Mouse (Mus musculus) CD4-positive helper T cell, adult 2 months (primary cell): Measurements from ENCODE around the gene Brip1.
A peak's percentile ranks its signal among the peaks of the same experiment; 100 is the strongest.
"Not testable (repeated sequence)": the region's sequence is repeated elsewhere in the genome, so short reads cannot be mapped to it uniquely, and the experiment has no call there.

ENCODE experiments used
- DNase-seq: peaks from one replicate; pipeline ENCODE4 v3.0.0-alpha.2; 2012; ENCODE audit warnings: low read depth, missing footprints, low spot score

Gene Brip1

DNA sequence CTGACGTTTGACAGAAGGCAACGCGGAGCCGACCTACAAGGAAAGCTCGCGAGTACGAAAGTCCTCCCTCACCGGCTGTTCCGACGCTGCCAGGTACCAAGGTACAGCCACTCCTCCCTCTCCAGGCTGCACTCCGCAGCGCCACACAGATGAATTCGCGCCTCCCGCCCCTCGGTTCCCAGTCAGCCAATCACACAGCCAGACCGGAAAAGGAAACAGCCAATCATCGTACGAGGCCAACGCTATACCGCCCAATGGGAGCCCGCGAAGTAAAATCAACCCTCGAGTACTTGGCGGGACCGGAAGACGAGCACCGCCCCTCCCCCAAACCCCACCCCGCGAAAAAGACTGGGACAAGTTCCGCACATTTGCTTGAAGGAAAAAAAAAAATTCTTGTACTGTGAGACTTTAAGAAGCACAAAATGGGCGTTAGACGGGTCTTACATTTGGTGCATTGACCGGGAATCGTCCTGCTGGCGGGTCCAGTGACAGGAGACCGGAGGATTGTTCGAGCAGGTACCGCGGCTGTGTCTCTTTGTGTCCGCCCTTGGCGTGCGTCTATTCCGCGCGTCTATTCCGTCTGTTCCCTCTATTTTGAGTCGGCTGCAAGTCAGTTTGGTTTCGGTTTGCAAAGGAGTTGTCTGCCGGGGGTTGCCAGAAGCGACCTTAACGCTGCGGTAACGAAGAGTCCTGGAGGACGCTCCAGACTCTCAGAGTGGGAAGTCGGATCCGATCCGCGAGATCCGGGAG lies at the start of gene Brip1:
TSS of gene Brip1 (minus strand) at position 157 of the 750 bp plus-strand sequence.
- peak; percentile 97 for DNase-seq

DNA sequence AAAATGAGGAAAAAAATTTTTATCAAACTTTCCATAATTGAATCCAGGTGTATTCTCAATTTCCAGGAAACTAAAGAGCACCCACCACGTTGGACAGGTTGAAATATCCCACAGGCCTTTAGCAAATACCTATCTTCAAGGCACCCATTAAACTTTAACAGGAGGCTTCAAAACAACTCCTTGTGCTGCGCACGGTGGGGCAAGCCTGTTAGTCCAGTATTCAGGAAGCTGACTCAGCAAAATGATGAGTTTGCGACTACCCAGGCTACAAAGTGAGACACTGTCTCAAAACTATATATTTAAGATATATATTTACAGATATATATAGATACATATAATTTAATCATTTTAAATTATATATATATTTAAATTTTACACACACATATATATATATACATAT lies 31.5 kb upstream of the Brip1 start:
- no peak for DNase-seq

DNA sequence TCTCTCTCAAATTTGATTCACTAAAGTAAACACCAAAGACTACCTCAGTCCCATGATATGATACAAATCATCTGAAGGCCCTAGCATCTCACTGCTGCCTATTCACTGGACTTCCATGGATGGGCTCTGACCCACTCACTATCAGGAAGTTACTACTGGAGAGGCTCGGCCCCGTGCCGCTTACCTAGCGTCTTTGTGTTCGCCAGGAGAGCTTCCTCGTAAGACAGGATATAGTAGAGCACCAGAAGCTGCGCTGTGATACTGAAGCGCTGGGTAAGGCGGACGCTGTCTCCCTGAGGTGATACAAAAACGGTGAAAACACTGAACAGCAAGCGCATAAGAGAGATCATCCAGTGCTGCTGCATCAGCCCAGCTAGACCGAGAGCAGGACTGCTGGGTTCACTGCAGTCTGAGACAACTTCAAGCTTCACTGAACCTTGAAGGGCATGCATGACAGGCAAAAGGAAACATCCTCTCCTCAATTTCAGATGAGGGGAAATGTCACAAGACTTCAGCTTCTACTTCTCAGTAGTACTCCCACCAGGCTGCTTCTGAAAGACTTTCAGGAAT lies 30.9 kb upstream of the Brip1 start:
- DNase-seq, result no peak

DNA sequence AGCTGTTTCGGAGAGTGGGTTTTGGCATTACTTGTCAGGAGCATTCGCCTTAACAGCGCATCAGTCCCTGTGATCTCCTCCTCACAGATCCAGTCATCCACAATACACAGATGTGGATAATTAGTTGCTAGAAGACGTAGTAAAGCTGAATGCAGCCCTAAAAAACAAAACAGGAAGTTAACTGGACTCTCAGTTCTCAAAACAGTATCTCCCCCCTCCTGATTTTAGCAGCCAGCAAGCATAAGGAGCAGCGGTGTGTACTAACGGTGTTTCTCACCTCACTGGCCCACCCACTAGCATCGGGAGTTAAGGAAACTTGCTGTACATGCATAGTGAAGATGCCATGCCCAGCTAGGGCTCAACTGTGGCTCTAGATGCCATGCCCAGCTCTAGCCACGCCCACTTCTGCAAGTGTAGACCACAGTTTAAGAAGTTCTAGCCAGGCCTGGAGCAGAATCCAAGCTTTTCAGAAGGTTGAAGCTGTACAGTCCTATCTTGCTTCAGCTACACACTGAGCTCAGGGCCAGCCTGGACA lies 25.7 kb upstream of the Brip1 start:
- no peak for DNase-seq

DNA sequence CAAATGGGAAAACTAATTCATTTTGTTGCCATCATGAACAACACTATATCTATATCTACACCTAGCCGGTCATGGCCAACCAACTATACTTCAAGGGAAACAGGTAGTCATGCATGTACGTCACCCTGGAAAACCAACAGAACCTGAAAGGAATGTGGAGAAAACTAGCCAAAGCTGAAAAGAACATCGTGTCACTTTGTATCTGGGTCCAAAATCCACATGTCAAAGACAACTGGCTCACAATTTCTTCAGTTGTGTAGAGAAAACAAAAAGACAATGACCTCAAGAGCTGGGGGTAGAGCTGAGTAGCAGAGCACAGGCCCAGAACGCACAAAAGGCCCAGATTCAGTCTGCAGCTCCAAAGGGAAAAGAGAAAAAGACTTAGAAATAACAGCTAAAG lies 24.8 kb upstream of the Brip1 start:
- DNase-seq, result no peak

DNA sequence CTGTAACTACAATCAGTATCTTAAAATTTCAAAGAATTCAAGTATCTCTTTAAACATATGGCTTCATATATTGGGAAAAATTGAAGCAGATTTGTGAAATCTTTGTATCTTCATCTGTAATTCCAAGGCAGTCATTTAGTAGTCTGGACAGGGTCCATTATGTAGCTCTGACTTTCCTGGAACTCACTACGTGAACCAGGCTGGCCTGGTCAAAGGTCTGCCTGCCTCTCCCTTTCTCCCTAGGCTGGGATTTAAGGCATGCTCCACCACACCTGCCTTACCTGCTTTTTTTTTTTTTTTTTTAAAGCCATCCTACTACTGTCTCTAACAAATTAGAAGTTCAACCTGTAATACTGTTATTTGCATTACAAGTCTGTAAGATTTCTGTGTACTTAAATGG lies 10.8 kb upstream of the Brip1 start:
- DNase-seq, result no peak

DNA sequence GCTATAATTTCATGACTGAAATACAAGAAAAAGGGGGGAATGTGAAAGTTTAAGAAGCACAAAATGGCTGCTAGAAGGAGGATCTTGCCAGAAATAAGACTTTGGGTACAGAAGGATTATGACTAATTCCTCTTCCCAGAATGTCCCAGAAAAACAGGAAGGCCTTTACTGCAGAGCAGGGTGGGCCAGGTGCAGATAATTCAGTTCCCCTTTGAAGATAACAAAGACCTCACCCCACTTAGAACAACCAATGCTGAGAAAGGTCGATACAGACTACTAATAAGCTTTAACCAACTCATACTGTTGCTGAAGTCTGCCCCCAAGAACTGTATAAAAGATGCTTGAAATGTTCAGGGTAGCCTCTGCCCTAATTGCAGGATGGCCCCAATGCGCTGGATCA lies 8.1 kb upstream of the Brip1 start:
- no peak for DNase-seq

DNA sequence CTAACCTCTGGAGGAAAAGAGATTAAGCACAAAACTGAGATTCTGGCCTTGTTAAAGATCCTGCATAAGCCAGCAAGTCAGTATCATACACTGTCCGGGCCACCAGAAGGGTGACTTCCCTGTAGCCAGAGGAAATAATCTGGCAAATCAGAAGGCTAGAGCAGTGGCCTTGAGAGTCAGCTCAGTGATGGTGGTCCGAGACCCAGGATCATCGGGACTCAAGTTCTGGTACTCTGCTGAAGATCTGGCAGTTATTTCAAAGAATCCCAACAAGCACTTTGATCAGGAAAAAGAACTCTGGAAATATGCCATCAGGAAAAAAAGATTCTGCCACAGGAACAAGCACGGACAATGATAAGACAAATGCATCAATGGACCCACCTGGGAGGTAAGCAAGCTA lies 4.9 kb upstream of the Brip1 start:
- no peak for DNase-seq

DNA sequence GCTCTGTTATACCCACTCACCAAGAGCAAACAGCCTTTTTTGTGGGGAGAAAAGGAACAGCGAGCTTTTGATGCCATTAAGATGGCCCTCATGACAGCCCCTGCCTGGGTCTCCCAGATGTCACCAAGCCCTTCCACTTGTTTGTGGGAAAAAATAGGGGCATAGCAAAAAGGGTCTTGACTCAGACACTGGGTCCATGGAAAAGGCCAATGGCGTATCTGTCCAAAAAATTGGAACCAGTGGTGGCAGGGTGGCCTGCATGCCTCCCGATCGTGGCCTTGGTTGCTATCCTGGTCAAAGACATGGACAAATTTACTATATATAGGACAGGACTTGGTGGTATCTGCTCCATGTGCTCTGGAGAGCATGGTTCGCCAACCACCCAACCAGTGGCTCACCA lies 4.0 kb upstream of the Brip1 start:
- no peak for DNase-seq

DNA sequence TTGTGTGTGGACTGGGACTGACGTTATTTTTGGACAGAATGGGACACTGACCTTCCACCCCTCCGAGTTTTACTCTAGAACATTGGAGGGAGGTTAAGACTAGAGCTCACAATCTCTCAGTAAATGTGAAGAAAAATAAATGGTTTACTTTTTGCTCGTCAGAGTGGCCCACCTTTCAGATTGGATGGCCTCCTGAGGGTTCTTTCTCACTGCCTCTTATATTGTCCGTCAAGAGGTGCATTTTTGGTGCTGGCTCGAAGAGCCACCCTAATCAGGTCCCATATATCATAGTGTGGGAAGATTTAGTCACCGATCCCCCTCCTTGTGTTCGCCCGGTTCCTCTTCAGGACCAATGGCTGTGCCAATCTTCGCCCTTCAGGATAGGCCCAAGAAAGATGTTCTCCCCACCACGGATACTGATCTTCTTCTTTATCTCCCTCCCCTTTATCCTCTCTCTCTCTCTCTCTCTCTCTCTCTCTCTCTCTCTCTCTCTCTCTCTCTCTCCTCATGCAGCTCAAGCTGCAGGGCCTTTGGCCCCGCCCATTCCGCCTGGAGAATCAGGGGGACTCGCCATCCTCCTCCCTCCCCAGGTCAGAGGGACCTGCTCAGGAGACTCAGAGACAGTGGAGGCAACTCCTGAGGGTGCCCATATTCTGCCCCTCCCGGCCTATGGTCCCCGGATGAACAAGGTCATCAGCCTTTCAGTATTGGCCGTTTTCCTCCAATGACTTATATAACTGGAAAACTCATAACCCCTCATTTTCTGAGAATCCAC lies 1.1 kb upstream of the Brip1 start:
- DNase-seq, result peak; percentile 43

DNA sequence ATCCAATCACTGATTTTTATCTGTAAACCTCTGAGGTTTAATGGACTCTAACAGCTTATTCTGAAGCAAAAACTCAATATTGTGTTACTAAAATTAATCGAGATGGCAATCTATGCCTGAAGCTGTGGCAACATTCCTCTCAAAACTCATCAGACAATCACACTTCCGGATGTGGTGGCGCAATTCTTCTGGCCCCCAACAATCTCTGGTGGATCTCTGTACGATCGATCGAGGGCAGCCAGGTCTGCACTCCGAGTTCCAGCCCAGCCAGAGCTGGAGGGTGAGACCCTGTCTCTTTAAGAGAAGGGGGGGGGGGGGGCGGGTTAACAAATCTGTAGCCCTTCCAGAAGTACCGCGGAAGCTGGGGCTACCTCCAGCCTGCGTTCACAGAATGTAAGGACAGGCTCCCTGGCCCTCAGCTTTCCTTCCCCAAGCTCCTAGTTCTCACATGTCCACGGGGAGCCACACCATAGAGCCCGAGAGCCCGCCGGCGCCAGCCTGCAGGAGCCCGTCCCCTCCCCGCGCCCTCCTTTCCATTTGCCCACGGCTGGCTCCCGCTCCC lies 452 bp downstream of the Brip1 start:
- no peak for DNase-seq

DNA sequence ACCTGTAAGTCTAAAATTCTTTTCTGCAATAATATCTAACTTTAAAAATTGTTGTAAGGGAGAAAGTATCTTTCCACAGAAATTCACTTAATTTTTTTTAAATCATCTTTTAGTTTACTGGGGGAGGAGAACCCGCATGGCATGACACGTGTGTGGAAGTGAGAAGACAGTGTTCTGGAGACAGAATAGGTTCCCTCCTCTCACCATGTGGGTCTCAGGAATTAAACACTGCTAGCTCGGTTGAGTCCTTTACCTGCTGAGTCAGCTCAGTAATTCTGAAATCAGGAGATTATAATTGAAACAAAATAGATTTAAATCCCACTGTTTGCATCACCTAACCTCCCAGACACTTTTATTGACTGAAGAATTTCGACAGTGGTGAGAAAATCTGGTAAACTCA lies 1.3 kb downstream of the Brip1 start:
- no peak for DNase-seq

DNA sequence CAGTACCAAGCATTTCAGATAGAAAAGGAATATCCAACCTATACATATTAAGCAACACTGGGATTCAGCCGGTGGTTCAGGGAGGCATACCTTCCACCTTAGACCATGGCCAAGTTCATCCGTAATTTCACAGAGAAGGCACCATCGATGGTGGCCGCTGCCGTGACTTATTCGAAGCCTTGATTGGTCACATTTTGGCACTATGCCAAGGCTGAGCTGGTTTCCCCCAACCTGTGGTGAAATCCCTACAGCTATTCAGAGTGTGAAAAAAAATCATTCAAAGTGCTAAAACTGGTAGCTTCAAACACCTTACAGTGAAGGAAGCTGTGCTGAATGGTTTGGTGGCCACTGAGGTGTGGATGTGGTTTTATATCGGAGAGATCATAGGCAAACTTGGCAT lies 15.8 kb downstream of the Brip1 start:
- DNase-seq, result not testable (repeated sequence)

DNA sequence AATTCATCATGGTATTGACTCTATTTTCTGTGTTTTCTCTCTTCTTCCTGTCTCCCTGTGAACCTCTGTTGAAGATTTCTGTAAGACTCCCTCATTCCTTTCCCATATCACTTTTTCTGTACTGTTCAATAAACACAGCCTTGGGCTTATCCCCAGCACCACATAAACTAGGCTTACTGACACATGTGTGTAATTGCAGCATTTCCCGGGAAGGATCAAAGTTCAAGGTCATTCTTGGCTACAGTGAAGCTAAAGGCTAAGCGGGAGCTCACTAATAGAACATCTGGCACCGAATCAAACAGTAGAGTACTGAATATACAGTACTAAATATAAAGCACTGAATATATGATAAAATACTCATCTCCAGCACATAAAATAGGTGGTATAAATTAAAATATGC lies 25.2 kb downstream of the Brip1 start:
- no peak for DNase-seq

DNA sequence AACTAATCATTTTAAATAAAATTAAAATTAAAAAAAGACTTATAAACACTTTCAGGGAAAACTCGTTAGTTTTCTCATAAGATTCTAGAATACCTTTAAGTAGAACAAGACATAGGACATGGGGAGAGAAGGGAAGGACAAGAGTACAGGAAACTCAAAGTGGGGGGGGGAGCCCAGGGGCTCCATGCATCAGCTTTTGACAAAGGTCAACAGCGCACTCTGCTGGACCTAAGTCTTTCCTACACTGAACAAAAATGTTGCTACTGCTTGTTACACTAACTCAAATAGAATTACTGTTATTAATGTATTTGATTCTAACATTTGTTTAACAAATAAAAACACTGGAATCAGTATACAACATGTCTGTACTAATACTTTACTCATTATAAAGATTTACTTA lies 26.8 kb downstream of the Brip1 start:
- DNase-seq, result peak; percentile 67

DNA sequence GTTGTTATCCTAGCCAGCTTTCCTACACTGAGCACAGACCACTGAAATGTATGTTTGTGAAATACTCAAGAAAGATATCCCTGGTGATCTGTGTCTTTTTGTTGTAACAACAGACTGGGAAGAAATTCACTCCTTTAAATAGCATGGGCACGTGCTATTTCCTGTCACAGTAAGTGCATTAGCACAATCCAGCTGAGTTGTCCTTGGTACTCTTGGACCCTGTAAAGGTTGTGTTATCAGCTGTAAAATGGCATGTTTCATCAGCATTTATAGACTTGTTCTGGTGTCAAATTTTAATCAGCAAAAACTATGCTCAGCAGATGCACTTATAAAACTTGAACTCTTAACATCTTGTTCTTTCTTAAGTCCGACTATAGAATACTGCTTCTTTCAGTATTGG lies 30.2 kb downstream of the Brip1 start:
- DNase-seq, result no peak

DNA sequence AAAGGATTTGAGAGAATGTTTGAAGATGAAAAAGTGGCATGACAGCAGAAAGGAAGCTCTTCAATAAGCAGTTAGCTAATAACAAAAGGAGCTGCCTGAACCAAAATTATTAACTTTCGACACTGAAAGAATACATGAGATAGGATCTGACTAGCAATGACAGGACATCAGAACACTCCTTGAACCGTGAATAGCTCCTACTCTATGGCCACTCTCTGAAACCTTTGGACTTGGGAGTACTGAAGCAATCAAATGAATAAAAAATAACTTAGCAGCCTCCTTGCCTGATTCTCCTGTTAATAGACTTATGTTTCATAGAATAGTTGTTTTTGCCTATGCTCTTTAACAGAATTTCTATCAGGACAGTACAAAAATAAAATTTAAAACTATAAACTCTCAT lies 40.7 kb downstream of the Brip1 start:
- no peak for DNase-seq

DNA sequence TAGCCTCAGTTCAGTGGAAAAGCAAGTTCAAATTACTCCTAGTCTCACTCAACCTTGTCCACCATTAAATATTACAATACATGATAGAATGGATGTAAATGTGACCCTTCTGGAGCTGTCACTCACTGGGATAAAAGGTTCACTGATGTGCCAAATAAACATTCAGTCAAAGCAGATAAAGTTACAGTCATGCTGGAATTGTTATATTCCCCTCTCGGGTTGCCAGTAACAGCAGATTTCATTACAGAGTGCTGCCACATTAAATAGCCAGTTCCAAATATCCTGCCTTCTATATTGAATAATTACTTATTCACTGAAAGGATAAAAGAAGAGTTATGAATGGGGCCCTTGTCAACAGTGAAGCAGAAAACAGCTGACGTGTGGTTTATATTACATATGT lies 42.0 kb downstream of the Brip1 start:
- DNase-seq, result no peak

DNA sequence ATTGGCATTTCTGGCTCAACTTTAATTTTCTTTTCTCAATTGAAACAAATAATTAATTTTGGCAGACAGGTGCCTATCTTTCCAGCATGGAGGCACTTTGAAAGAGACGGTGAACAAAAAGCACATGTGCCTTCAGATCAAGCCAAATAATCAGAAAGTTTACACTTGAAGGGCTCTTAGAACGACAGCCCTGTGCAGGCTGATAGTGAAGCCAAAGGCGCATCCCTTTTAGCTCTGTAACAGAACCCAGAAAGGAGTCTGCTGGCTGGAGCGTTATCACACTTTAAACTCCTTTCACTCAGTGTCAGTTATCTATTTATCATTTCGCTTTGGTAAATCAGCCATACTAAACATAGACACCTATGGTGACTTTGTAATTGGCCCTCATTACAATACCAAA lies 45.4 kb downstream of the Brip1 start:
- no peak for DNase-seq

DNA sequence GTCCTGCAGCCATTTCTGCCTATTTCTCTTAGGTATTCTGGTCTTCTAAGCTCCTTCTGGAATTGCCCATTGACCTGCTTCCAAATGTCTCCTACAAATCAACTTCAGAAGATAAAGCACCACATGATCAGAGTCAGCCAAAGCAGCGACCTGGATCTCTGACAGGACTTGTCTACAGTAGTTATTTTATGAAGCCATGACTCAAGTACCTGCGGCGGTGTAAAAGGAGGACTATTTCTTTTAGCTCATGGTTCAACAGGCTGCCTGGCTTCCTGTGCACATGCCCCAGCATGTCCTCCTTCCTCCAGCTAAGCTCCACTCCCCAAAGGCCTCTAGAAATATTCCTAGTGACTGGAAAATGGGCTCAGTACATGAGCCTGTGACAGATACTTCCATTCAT lies 69.7 kb downstream of the Brip1 start:
- no peak for DNase-seq

DNA sequence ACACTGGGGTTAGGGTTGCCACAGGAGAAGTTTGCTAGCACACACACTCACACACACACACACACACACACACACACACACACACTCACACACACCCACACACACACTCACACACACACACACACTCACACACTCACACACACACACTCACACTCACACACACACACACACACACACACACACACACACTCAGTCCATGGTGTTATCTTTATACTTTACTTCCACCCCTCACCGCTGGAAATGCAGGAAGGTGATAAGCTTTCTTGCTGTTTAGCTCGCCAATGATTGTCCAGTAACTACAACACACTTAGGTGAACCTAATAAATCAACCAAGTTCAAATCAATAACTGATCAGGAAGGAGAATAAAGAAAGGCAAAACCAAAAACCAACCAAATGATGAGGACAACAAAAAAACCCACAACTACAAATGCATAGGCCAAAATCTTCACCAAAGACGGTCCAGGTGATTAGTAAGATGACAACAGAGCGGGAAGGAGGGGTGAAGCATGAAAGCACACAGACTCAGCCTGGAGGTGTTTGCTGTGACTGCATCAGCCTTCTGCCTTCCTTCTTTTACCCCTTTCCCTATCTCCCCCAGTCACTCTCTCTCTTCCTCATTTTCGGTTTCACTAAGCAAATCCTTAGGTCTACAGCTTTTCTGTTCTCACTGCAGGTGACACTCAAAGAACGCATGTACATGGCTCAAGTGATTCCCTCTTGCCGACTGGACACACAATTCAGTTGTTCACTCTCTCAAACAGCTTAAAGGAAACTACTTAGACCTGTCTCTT lies 83.7 kb downstream of the Brip1 start:
- no peak for DNase-seq

DNA sequence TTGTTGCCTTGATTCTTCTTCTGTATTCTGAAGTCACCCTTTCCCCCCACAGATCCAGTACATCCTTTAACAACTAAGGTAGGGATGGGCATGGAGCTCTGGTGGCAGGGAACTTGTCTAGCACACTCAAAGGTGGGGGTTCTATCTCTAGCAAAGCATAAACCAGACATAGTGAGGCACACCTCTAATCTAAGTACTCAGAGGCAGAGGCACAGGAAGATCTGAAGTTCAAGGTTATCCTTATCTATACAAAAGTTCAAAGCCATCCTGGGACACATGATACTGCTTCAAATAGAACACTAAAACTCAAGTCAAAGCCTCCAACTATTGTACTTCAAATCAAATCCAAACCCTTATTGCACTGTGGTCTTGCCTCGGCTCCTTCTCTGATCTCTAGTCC lies 85.0 kb downstream of the Brip1 start:
- DNase-seq, result no peak
